Mouse (Mus musculus): ENCODE results near the gene Sh3glb1. TPM values are rescaled to one million over a fixed set of nuclear protein-coding genes. Genes with fewer than 3 reads are reported as not detected.
"Not testable (repeated sequence)": the region's sequence is repeated elsewhere in the genome, so short reads cannot be mapped to it uniquely, and the experiment has no call there.

Sh3glb1 gene
- polyA plus RNA-seq, 1 experiment from 2014 or later: 121 TPM

- Histone ChIP-seq H3K27me3 (no peaks in the 10 kb centered on the region), H3K9me3 (no peaks in the 10 kb centered on the region), H3K4me1 (peaks cover 11% of the 10 kb centered on the region), H3K9ac (no peak overlapping the region), H3K36me3 (no peaks in the 10 kb centered on the region), H3K4me2 (no peak overlapping the region), H3K27ac (no peak overlapping the region), H3K4me3 (no peak overlapping the region)
- 51% methylated on average over 4 of the region's 4 CpGs for WGBS
- no peak for ATAC-seq (ENCODE audit: insufficient number of reproducible peaks, low FRiP score, low TSS enrichment, low read depth)
Observed at GRCm38 (mm10) chr3:144723455-144723854, 3.3 kb upstream of the Sh3glb1 start.

- 80% methylated on average over 3 of the region's 3 CpGs for WGBS
- not testable (repeated sequence) for H3K36me3 ChIP-seq; H3K4me2 ChIP-seq; H3K4me3 ChIP-seq; ATAC-seq (ENCODE audit: insufficient number of reproducible peaks, low FRiP score, low TSS enrichment, low read depth); H3K27me3 ChIP-seq; H3K9me3 ChIP-seq; H3K27ac ChIP-seq; H3K9ac ChIP-seq
- H3K4me1 ChIP-seq: peaks cover 18% of the 10 kb centered on the region
Observed at GRCm38 (mm10) chr3:144722566-144722965, 2.4 kb upstream of the Sh3glb1 start.

- H3K4me2 ChIP-seq: no peak overlapping the region
- H3K27ac ChIP-seq: no peak overlapping the region
- WGBS: 80% methylated on average over 9 of the region's 9 CpGs
- peaks cover 18% of the 10 kb centered on the region for H3K4me1 ChIP-seq
- no peak overlapping the region for H3K4me3 ChIP-seq
- H3K36me3 ChIP-seq: no peaks in the 10 kb centered on the region
- H3K27me3 ChIP-seq: no peaks in the 10 kb centered on the region
- no peak overlapping the region for H3K9ac ChIP-seq
- no peak for ATAC-seq (ENCODE audit: insufficient number of reproducible peaks, low FRiP score, low TSS enrichment, low read depth)
- H3K9me3 ChIP-seq: no peaks in the 10 kb centered on the region
Observed at GRCm38 (mm10) chr3:144721860-144722256, 1.7 kb upstream of the Sh3glb1 start.

- Histone ChIP-seq H3K9me3 (no peaks in the 10 kb centered on the region), H3K36me3 (no peaks in the 10 kb centered on the region), H3K4me3 (peak overlapping the region; percentile 84; the same call in 1 of the 2 replicates), H3K4me1 (peaks cover 18% of the 10 kb centered on the region), H3K9ac (no peak overlapping the region), H3K27ac (peak overlapping the region; percentile 99; the same call in 1 of the 2 replicates), H3K4me2 (peak overlapping the region; percentile 41), H3K27me3 (no peaks in the 10 kb centered on the region)
- WGBS: 65% methylated on average over 10 of the region's 10 CpGs
- ATAC-seq (ENCODE audit: insufficient number of reproducible peaks, low FRiP score, low TSS enrichment, low read depth): no peak
Observed at GRCm38 (mm10) chr3:144721077-144721859, 1.1 kb upstream of the Sh3glb1 start.

- ATAC-seq (ENCODE audit: insufficient number of reproducible peaks, low FRiP score, low TSS enrichment, low read depth): peak; percentile 8; the same call in 1 of the 2 replicates
- H3K9ac ChIP-seq: peak overlapping the region; percentile 85
- H3K36me3 ChIP-seq: no peaks in the 10 kb centered on the region
- H3K4me2 ChIP-seq: peak overlapping the region; percentile 57
- WGBS: under 1% methylated on average over 56 of the region's 56 CpGs
- no peaks in the 10 kb centered on the region for H3K27me3 ChIP-seq
- H3K4me3 ChIP-seq: peak overlapping the region; percentile 84
- no peaks in the 10 kb centered on the region for H3K9me3 ChIP-seq
- H3K4me1 ChIP-seq: peaks cover 24% of the 10 kb centered on the region
- peak overlapping the region; percentile 99 for H3K27ac ChIP-seq
Observed at GRCm38 (mm10) chr3:144719088-144719900, 841 bp downstream of the Sh3glb1 start.

- H3K27me3 ChIP-seq: no peaks in the 10 kb centered on the region
- peak overlapping the region; percentile 84 for H3K4me3 ChIP-seq
- H3K9me3 ChIP-seq: no peaks in the 10 kb centered on the region
- peak overlapping the region; percentile 99 for H3K27ac ChIP-seq
- H3K4me1 ChIP-seq: peaks cover 24% of the 10 kb centered on the region
- peak overlapping the region; percentile 57 for H3K4me2 ChIP-seq
- peak overlapping the region; percentile 7; the same call in 1 of the 2 replicates for H3K9ac ChIP-seq
- 12% methylated on average over 7 of the region's 7 CpGs for WGBS
- ATAC-seq (ENCODE audit: insufficient number of reproducible peaks, low FRiP score, low TSS enrichment, low read depth): no peak
- H3K36me3 ChIP-seq: no peaks in the 10 kb centered on the region
Observed at GRCm38 (mm10) chr3:144718706-144719087, 1.4 kb downstream of the Sh3glb1 start.

- WGBS: 72% methylated on average over 6 of the region's 6 CpGs
- H3K9me3 ChIP-seq: no peaks in the 10 kb centered on the region
- H3K4me2 ChIP-seq: no peak overlapping the region; the same call in 1 of the 2 replicates
- no peak overlapping the region for H3K27ac ChIP-seq
- peaks cover 24% of the 10 kb centered on the region for H3K4me1 ChIP-seq
- 0 out of 2 replicates have a peak overlapping the region, but pooled peaks have one; percentile 2 for H3K4me3 ChIP-seq
- no peaks in the 10 kb centered on the region for H3K27me3 ChIP-seq
- H3K36me3 ChIP-seq: no peaks in the 10 kb centered on the region
- no peak overlapping the region for H3K9ac ChIP-seq
- ATAC-seq (ENCODE audit: insufficient number of reproducible peaks, low FRiP score, low TSS enrichment, low read depth): no peak
Observed at GRCm38 (mm10) chr3:144717835-144718234, 2.3 kb downstream of the Sh3glb1 start.

- Histone ChIP-seq H3K4me1 (peaks cover 24% of the 10 kb centered on the region), H3K4me3 (no peak overlapping the region), H3K36me3 (peaks cover under 1% of the 10 kb centered on the region), H3K9me3 (no peaks in the 10 kb centered on the region), H3K27me3 (no peaks in the 10 kb centered on the region), H3K27ac (no peak overlapping the region), H3K4me2 (no peak overlapping the region), H3K9ac (no peak overlapping the region)
- WGBS: 39% methylated on average over 3 of the region's 3 CpGs
- no peak for ATAC-seq (ENCODE audit: insufficient number of reproducible peaks, low FRiP score, low TSS enrichment, low read depth)
Observed at GRCm38 (mm10) chr3:144717121-144717520, 3.0 kb downstream of the Sh3glb1 start.

- peaks cover 21% of the 10 kb centered on the region for H3K4me1 ChIP-seq
- ATAC-seq (ENCODE audit: insufficient number of reproducible peaks, low FRiP score, low TSS enrichment, low read depth): no peak
- H3K27me3 ChIP-seq: no peaks in the 10 kb centered on the region
- no peak overlapping the region for H3K4me3 ChIP-seq
- 48% methylated on average over 9 of the region's 9 CpGs for WGBS
- peaks cover 10% of the 10 kb centered on the region for H3K36me3 ChIP-seq
- no peak overlapping the region for H3K27ac ChIP-seq
- H3K9ac ChIP-seq: no peak overlapping the region
- H3K9me3 ChIP-seq: no peaks in the 10 kb centered on the region
- H3K4me2 ChIP-seq: no peak overlapping the region
Observed at GRCm38 (mm10) chr3:144715901-144716300, 4.2 kb downstream of the Sh3glb1 start.

- Histone ChIP-seq H3K4me3 (no peak overlapping the region), H3K9ac (no peak overlapping the region), H3K27ac (no peak overlapping the region), H3K4me1 (peaks cover 17% of the 10 kb centered on the region), H3K27me3 (no peaks in the 10 kb centered on the region), H3K9me3 (no peaks in the 10 kb centered on the region), H3K4me2 (no peak overlapping the region), H3K36me3 (peaks cover 12% of the 10 kb centered on the region)
- 81% methylated on average over 7 of the region's 7 CpGs for WGBS
- ATAC-seq (ENCODE audit: insufficient number of reproducible peaks, low FRiP score, low TSS enrichment, low read depth): no peak
Observed at GRCm38 (mm10) chr3:144715033-144715432, 5.1 kb downstream of the Sh3glb1 start.

GRCm38 (mm10) chr3:144714606-144715005 lies 5.5 kb downstream of the Sh3glb1 start:
- Histone ChIP-seq H3K4me1 (peaks cover 17% of the 10 kb centered on the region), H3K9me3 (no peaks in the 10 kb centered on the region), H3K4me2 (no peak overlapping the region), H3K27me3 (no peaks in the 10 kb centered on the region), H3K9ac (no peak overlapping the region), H3K27ac (no peak overlapping the region), H3K4me3 (no peak overlapping the region), H3K36me3 (peaks cover 12% of the 10 kb centered on the region)
- no peak for ATAC-seq (ENCODE audit: insufficient number of reproducible peaks, low FRiP score, low TSS enrichment, low read depth)
- 80% methylated on average over 8 of the region's 8 CpGs for WGBS

- Histone ChIP-seq H3K27ac (no peak overlapping the region), H3K4me3 (no peak overlapping the region), H3K4me2 (no peak overlapping the region), H3K36me3 (peaks cover 14% of the 10 kb centered on the region), H3K9me3 (no peaks in the 10 kb centered on the region), H3K27me3 (no peaks in the 10 kb centered on the region), H3K9ac (no peak overlapping the region), H3K4me1 (peaks cover 17% of the 10 kb centered on the region)
- ATAC-seq (ENCODE audit: insufficient number of reproducible peaks, low FRiP score, low TSS enrichment, low read depth): no peak
- 72% methylated on average over 7 of the region's 7 CpGs for WGBS
Observed at GRCm38 (mm10) chr3:144714126-144714525, 6.0 kb downstream of the Sh3glb1 start.
